Mouse (Mus musculus): Measurements from ENCODE around the gene Gbp7. TPM values are rescaled to one million over a fixed set of nuclear protein-coding genes. Genes with fewer than 3 reads are reported as not detected.
A peak's percentile ranks its signal among the peaks of the same experiment; 100 is the strongest.

Gbp7 gene
- polyA plus RNA-seq (2015; fragmentation: Nextera tagmentation; extraction: Ambion mirVana), result 2.3 and 2.9 TPM in 2 replicates

DNA sequence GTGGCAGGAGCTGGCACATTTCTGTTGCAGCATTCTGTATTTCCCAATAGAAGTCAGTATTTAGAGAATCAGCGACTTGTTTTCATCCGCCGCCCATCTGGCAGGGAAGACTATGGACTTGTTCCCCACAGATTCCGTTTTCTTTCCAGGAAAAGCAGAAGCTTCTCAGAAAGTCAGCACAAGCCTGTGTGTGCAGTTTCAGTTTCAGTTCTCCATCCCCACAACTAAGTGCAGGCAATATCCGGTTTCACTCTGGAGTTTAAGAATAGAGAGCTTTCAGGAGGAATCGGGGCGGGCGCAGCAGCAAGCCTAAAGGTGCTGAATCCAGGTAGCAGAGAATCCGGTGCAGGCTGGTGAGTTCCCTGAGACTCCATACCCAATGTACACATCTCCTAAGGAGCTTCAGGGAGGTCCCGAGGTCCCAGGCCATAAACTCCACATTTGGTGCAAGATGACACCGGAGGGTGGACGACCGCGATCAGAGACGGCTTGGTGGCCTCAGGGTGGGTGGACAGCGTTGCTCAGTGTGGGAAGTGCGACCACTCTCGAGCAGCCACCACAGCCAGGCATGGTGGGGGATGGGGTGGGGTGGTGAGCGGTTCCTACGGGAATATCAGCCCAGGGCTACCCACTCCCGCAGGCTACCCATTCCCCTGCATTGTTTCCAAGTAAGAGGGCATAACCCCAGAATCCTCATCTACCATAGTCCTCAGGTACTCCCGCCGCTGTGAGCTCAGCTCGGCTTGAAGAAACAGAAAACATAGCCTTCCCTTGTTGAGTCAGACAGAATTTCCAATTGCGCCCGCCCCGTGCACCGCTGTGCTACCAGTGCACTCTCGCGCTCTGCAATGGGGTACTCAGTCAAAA, at the start of gene Gbp7:
Gene Gbp7 (plus strand): TSS at position 256 of the 867 bp plus-strand sequence.
- H3K4me3 ChIP-seq (ENCODE audit: low read length), result peak within 1 kb of the TSS; percentile 63
- H3K27me3 ChIP-seq (replicated peaks; ENCODE audit: control insufficient read depth, insufficient read depth, low read length), result no peaks in the 10 kb centered on the region
- peak within 1 kb of the TSS; percentile 98 for H3K4me2 ChIP-seq (ENCODE audit: low read length)
- peak within 1 kb of the TSS; percentile 70 for H3K9ac ChIP-seq (ENCODE audit: low read depth, low read length)
- H3K4me1 ChIP-seq (ENCODE audit: control insufficient read depth, insufficient read depth, low read depth, low read length), result no peaks in the 10 kb centered on the region; the same call in 1 of the 2 replicates
- ATAC-seq, result peak; percentile 89
- H3K27ac ChIP-seq (ENCODE audit: low read depth, low read length), result peak within 1 kb of the TSS; percentile 59
- no peaks in the 10 kb centered on the region for H3K36me3 ChIP-seq (ENCODE audit: control insufficient read depth, insufficient read depth, low read length)
- under 1% methylated on average over 30 of the region's 30 CpGs for WGBS
- no peaks in the 10 kb centered on the region for H3K9me3 ChIP-seq (ENCODE audit: control insufficient read depth, low read length)

DNA sequence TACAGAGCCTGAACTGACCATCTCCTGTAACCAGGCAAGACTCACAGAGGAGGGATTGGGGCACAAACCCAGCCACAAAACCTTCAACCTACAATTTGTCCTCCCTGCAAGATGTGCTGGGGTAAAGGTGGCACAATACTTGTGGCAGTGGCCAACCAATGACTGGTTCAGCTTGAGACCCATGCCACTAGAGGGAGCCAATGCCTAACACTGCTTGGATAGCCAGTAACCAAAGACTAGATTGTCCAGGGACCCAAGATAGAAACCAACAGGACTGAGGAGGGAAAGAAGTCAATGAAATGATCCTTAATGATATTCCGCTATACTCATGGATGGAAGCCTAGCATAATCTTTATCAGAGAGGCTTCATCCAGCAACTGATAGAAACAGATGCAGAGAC, 39.7 kb upstream of the Gbp7 start:
- Histone ChIP-seq H3K4me2 (ENCODE audit: low read length) (no peak overlapping the region), H3K4me1 (ENCODE audit: control insufficient read depth, insufficient read depth, low read depth, low read length) (no peaks in the 10 kb centered on the region), H3K27me3 (replicated peaks; ENCODE audit: control insufficient read depth, insufficient read depth, low read length) (no peaks in the 10 kb centered on the region), H3K9me3 (ENCODE audit: control insufficient read depth, low read length) (no peaks in the 10 kb centered on the region), H3K36me3 (ENCODE audit: control insufficient read depth, insufficient read depth, low read length) (no peaks in the 10 kb centered on the region), H3K27ac (ENCODE audit: low read depth, low read length) (no peak overlapping the region), H3K9ac (ENCODE audit: low read depth, low read length) (no peak overlapping the region), H3K4me3 (ENCODE audit: low read length) (no peak overlapping the region)
- 66% methylated on average over 1 of the region's 1 CpGs for WGBS
- peak; percentile 77; the same call in 1 of the 2 replicates for ATAC-seq

DNA sequence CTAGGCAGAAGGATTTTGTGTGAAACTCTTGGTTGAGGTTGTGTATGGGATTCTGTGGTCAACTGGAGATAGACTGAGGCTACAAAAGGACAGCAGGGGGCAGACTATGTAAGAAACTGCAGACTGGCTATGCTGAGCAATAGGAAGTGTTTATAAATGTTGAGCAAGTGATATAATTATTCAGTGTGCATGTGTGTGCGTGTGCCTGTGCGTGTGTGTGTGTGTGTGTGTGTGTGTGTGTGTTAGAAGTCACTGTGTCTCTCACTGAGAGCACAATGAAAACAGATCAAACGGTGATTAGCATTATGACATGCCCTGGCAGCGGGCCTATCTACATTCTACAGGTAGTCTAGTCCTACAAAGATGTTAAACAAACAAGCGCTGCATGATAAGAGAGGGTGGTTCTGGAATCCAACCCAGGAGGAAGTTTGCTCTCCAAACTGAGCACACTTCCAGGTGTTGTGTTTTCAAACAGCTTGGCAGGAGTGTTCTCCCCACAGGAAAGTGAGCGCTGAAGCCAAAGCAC, 36.5 kb upstream of the Gbp7 start, which contains the start of gene Gbp5:
Gene Gbp5 (plus strand): TSS at position 443 of the 526 bp plus-strand sequence.
- H3K9ac ChIP-seq (ENCODE audit: low read depth, low read length), result no peak within 1 kb of the TSS
- H3K36me3 ChIP-seq (ENCODE audit: control insufficient read depth, insufficient read depth, low read length), result no peaks in the 10 kb centered on the region
- no peaks in the 10 kb centered on the region for H3K4me1 ChIP-seq (ENCODE audit: control insufficient read depth, insufficient read depth, low read depth, low read length)
- H3K9me3 ChIP-seq (ENCODE audit: control insufficient read depth, low read length), result no peaks in the 10 kb centered on the region
- no peak within 1 kb of the TSS for H3K27ac ChIP-seq (ENCODE audit: low read depth, low read length)
- no peaks in the 10 kb centered on the region for H3K27me3 ChIP-seq (replicated peaks; ENCODE audit: control insufficient read depth, insufficient read depth, low read length)
- no peak within 1 kb of the TSS for H3K4me2 ChIP-seq (ENCODE audit: low read length)
- 77% methylated on average over 6 of the region's 6 CpGs for WGBS
- no peak within 1 kb of the TSS for H3K4me3 ChIP-seq (ENCODE audit: low read length)
- peak; percentile 69 for ATAC-seq

DNA sequence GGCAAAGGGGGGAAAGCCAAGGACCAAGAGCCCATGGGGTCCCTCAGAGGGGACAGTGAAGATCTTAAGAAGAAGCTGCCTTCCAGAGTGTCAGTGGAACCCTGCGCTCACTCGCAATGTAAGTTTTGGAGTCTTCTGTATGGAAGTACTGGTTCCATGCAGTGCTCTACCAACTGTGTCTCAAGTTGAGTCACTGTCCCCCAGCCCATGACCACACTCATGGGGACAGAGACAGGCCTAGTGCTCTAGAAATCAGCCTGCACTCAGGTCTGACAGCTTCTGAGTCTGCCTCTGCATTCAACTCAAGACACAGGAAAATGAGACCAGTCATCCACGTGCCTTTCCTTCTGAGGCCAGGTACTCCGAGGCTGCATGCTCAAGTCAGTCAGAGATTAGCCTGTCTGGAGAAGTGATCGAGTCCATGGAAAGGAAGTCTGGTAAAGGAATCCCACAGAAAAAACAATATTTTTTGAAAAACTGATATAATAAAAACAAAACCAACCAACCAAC, 34.9 kb upstream of the Gbp7 start:
- 93% methylated on average over 5 of the region's 5 CpGs for WGBS
- Histone ChIP-seq H3K9ac (ENCODE audit: low read depth, low read length) (no peak overlapping the region), H3K27me3 (replicated peaks; ENCODE audit: control insufficient read depth, insufficient read depth, low read length) (no peaks in the 10 kb centered on the region), H3K4me3 (ENCODE audit: low read length) (no peak overlapping the region), H3K9me3 (ENCODE audit: control insufficient read depth, low read length) (no peaks in the 10 kb centered on the region), H3K27ac (ENCODE audit: low read depth, low read length) (no peak overlapping the region), H3K4me2 (ENCODE audit: low read length) (no peak overlapping the region), H3K4me1 (ENCODE audit: control insufficient read depth, insufficient read depth, low read depth, low read length) (no peaks in the 10 kb centered on the region), H3K36me3 (ENCODE audit: control insufficient read depth, insufficient read depth, low read length) (no peaks in the 10 kb centered on the region)
- no peak for ATAC-seq

DNA sequence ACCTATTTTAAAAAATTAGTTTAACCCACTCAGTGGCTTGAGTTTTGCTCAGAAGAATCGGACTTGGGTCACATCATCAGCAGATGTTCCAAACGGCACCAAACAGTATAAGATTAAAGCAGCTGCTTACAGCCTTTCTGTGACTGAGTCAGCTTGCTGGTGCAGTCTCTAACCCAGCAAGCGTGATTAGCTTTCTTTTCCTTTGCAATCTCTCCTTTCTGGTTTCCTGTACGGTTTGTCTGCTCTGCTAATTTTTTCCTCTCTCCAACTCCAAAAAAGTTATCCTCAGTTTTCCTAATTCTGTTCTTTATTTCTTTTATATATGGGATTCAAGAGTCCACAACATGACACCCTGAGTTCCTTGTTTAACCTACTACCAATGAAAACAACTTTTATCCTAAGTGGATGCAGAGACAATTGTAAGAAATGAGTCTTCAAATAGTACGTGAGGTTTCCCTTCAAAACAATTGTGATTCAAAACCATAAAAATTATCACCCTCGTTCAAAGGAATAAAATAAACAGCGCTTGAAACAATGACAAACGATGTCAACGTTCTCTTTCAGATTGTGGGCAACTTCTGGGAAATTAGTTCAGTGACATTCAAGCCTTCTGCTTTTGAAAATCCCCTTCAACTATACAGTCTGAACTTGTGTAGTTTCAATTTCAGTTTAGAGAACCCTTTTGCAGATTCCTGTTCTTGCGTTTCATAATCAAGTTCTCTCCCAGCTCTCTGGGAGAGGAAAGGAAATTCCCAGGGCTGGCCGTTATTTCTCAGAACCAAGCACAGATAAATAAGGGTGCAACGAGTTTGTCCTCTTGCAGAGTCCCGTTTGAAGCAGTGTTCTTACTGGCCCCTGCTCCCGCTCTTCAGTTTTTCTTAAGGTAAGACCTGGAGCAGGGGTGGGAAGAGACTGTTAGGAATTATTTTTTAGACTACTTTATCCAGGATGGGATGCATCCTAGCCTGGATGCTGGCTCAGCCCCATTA, 33.7 kb upstream of the Gbp7 start:
- Histone ChIP-seq H3K9me3 (ENCODE audit: control insufficient read depth, low read length) (no peaks in the 10 kb centered on the region), H3K4me3 (ENCODE audit: low read length) (no peak overlapping the region), H3K36me3 (ENCODE audit: control insufficient read depth, insufficient read depth, low read length) (no peaks in the 10 kb centered on the region), H3K4me2 (ENCODE audit: low read length) (no peak overlapping the region), H3K27me3 (replicated peaks; ENCODE audit: control insufficient read depth, insufficient read depth, low read length) (no peaks in the 10 kb centered on the region), H3K4me1 (ENCODE audit: control insufficient read depth, insufficient read depth, low read depth, low read length) (no peaks in the 10 kb centered on the region), H3K27ac (ENCODE audit: low read depth, low read length) (no peak overlapping the region), H3K9ac (ENCODE audit: low read depth, low read length) (no peak overlapping the region)
- 75% methylated on average over 14 of the region's 14 CpGs for WGBS
- no peak for ATAC-seq

DNA sequence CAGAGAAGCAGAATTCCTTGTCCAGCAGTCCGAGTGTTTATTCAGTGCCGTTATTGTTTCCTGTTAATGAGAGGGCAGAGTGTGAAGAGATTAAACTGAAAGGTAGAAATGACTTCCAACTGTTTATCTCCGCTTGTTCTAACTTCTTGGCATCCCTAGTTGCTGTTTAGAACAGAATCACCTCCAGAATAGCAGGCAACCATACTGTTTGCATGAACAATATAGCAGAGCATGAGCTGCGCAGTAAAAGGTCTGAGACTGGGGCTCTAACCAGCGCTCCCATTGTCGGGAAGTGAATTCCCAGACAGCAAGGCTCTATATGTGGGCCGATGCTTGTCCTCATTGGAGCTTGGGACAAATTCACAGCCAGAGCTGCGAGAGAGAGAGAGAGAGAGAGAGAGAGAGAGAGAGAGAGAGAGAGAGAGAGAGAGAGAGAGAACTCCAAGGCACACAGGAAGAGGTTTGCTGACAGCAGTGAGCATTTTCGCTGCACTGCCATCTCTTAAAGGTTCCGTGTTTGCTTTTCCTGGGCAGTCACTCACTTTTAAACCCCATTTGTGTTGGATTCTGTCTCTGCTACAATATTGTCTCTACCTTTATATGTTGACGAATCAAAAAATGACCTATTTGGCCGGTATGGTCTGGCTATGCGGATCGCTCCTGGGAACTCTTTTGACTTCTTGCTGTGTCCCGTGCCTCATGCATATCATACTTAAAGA, 32.9 kb upstream of the Gbp7 start:
- Histone ChIP-seq H3K4me2 (ENCODE audit: low read length) (peak overlapping the region; percentile 18; the same call in 1 of the 2 replicates), H3K27me3 (replicated peaks; ENCODE audit: control insufficient read depth, insufficient read depth, low read length) (no peaks in the 10 kb centered on the region), H3K9ac (ENCODE audit: low read depth, low read length) (no peak overlapping the region), H3K27ac (ENCODE audit: low read depth, low read length) (no peak overlapping the region), H3K36me3 (ENCODE audit: control insufficient read depth, insufficient read depth, low read length) (no peaks in the 10 kb centered on the region), H3K4me3 (ENCODE audit: low read length) (no peak overlapping the region), H3K9me3 (ENCODE audit: control insufficient read depth, low read length) (no peaks in the 10 kb centered on the region), H3K4me1 (ENCODE audit: control insufficient read depth, insufficient read depth, low read depth, low read length) (no peaks in the 10 kb centered on the region)
- WGBS, result 73% methylated on average over 15 of the region's 15 CpGs
- no peak for ATAC-seq

DNA sequence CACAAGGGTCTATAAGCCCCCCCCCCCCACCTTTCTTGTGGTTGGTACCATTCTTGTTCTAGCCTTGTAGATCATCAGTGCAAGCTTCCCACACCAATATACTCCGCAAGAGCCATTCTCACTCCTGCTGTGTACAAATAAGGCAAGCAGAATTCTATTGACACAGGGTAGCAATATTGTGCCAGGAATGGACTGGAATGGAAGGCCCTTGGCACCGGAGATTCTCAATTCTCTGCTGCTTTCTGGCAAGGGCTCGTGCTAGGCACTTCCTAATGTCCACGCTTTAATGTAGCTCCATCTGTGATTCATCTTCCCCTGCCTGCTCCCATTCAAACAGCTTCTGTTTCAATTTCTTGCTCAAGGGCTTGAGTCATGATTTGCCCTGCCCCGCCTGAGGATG, 31.2 kb upstream of the Gbp7 start:
- Histone ChIP-seq H3K4me3 (ENCODE audit: low read length) (no peak overlapping the region), H3K4me2 (ENCODE audit: low read length) (no peak overlapping the region), H3K9me3 (ENCODE audit: control insufficient read depth, low read length) (no peaks in the 10 kb centered on the region), H3K27me3 (replicated peaks; ENCODE audit: control insufficient read depth, insufficient read depth, low read length) (no peaks in the 10 kb centered on the region), H3K27ac (ENCODE audit: low read depth, low read length) (no peak overlapping the region), H3K9ac (ENCODE audit: low read depth, low read length) (no peak overlapping the region), H3K36me3 (ENCODE audit: control insufficient read depth, insufficient read depth, low read length) (no peaks in the 10 kb centered on the region), H3K4me1 (ENCODE audit: control insufficient read depth, insufficient read depth, low read depth, low read length) (no peaks in the 10 kb centered on the region)
- ATAC-seq, result peak; percentile 88
- 64% methylated on average over 5 of the region's 5 CpGs for WGBS

DNA sequence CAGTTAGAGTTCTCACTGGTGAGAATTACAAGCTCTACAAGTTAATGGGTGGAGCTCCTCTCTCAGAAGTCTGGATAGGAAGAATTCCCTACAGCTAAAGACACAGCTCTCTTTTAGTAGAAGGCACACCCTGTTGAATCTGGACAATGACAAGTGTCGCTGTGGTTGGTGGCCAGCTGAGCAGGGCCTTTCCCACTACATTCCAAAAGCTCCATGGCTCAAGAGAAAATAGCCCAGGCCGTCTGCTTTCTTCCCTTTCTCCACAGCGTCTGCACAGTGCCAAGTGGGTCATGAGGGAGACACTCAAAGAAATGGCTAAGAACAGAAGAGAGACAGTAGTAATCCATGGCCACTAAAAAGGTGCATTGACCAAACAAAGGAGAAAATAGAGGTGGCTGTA, 2.0 kb upstream of the Gbp7 start:
- H3K27me3 ChIP-seq (replicated peaks; ENCODE audit: control insufficient read depth, insufficient read depth, low read length), result no peaks in the 10 kb centered on the region
- no peaks in the 10 kb centered on the region for H3K9me3 ChIP-seq (ENCODE audit: control insufficient read depth, low read length)
- H3K4me2 ChIP-seq (ENCODE audit: low read length), result no peak overlapping the region
- no peaks in the 10 kb centered on the region for H3K36me3 ChIP-seq (ENCODE audit: control insufficient read depth, insufficient read depth, low read length)
- H3K9ac ChIP-seq (ENCODE audit: low read depth, low read length), result no peak overlapping the region
- WGBS, result 36% methylated on average over 3 of the region's 3 CpGs
- H3K27ac ChIP-seq (ENCODE audit: low read depth, low read length), result no peak overlapping the region
- no peak overlapping the region for H3K4me3 ChIP-seq (ENCODE audit: low read length)
- no peaks in the 10 kb centered on the region; the same call in 1 of the 2 replicates for H3K4me1 ChIP-seq (ENCODE audit: control insufficient read depth, insufficient read depth, low read depth, low read length)
- no peak for ATAC-seq

Data from hindbrain, embryonic 16.5 days (tissue).